Mouse (Mus musculus) megakaryocyte progenitor cell, adult 5-6 weeks (primary cell): ENCODE data around the gene Fmnl2. TPM values are rescaled to one million over a fixed set of nuclear protein-coding genes. Genes with fewer than 3 reads are reported as not detected.

ENCODE experiments used
- total RNA-seq, 2 experiments: library from RNA; stranded (forward) in 1 of 2; stranded (reverse) in 1 of 2; fragments of 157-497, 149-512 nt in 1 of 2; fragments of 200-1000 nt in 1 of 2; gene quantifications; 2 replicates each; pipeline versions ENCODE4 v1.2.3 to v1.2.4; 2015 to 2017

Fmnl2 gene
- total RNA-seq, 2 experiments from 2014 or later = 3.3 to 6.9 TPM

Other genes with a start within 250 kb of the Fmnl2 start
- not detected in 2 replicates for gene Cacnb4, start 181.0 kb upstream of the Fmnl2 start, total RNA-seq (2015)
- gene Cacnb4, start 181.0 kb upstream of the Fmnl2 start, total RNA-seq (2017) = not detected in 2 replicates
- 18.9 and 26.2 TPM in 2 replicates for gene Stam2, start 115.6 kb upstream of the Fmnl2 start, total RNA-seq (2015)
- 15.4 and 20.1 TPM in 2 replicates for gene Stam2, start 115.6 kb upstream of the Fmnl2 start, total RNA-seq (2017)